Mouse (Mus musculus) megakaryocyte-erythroid progenitor cell, adult 5-6 weeks (primary cell): ENCODE data around the gene Olfr1054. TPM values are rescaled to one million over a fixed set of nuclear protein-coding genes. Genes with fewer than 3 reads are reported as not detected.
"Not testable (repeated sequence)": the region's sequence is repeated elsewhere in the genome, so short reads cannot be mapped to it uniquely, and the experiment has no call there.

ENCODE experiments used
- ATAC-seq: replicated peaks from 2 replicates; pipeline ENCODE4 v1.8.0; 2016; ENCODE audit warnings: mild to moderate bottlenecking, inconsistent platforms; ENCODE audit not compliant: severe bottlenecking, poor library complexity, low FRiP score, low TSS enrichment
- total RNA-seq, 2 experiments: library from RNA; stranded (forward) in 1 of 2; stranded (reverse) in 1 of 2; fragments of 200-1000, 215-1000 nt in 1 of 2; fragments of >200 nt in 1 of 2; fragmentation: Nextera tagmentation in 1 of 2; gene quantifications; 2 replicates each; pipeline ENCODE4 v1.2.3; 2014 to 2017

Olfr1054 gene
- not detected in 2 replicates for total RNA-seq (2014; fragmentation: Nextera tagmentation)
- not detected in 2 replicates for total RNA-seq (2017)

GRCm38 (mm10) chr2:86335333-86335732, at the start of gene Olfr1054:
Olfr1054 (minus strand) TSS chr2:86335433.
- no peak for ATAC-seq

GRCm38 (mm10) chr2:86378293-86378692, 43.1 kb upstream of the Olfr1054 start, which contains the start of gene Olfr1057:
Olfr1057 (minus strand) TSS chr2:86378393.
- no peak for ATAC-seq

- ATAC-seq, result not testable (repeated sequence)
Observed at GRCm38 (mm10) chr2:86366342-86366741, 31.1 kb upstream of the Olfr1054 start.

GRCm38 (mm10) chr2:86362369-86362768, 27.1 kb upstream of the Olfr1054 start, which contains the start of gene Olfr1056:
Olfr1056 (minus strand) TSS chr2:86362469.
- ATAC-seq, result no peak

GRCm38 (mm10) chr2:86351751-86352150, 16.5 kb upstream of the Olfr1054 start:
- ATAC-seq, result not testable (repeated sequence)

- no peak for ATAC-seq
Observed at GRCm38 (mm10) chr2:86350184-86350583, 15.0 kb upstream of the Olfr1054 start, which contains the start of gene Olfr1055. Olfr1055 (minus strand) TSS chr2:86350284.

- ATAC-seq, result no peak
Observed at GRCm38 (mm10) chr2:86315184-86315583, 20.0 kb downstream of the Olfr1054 start, which contains the start of gene Olfr1053. Olfr1053 (minus strand) TSS chr2:86315284.

GRCm38 (mm10) chr2:86292155-86292554, 43.1 kb downstream of the Olfr1054 start, which contains the start of gene Olfr1052:
Olfr1052 (plus strand) TSS chr2:86292455.
- no peak for ATAC-seq

Other genes starting within 250 kb of the Olfr1054 start
- not detected in 2 replicates for gene Olfr1037, start 248.0 kb downstream of the Olfr1054 start, total RNA-seq (2014; fragmentation: Nextera tagmentation)
- not detected in 2 replicates for gene Olfr1037, start 248.0 kb downstream of the Olfr1054 start, total RNA-seq (2017)
- gene Olfr1039, start 199.5 kb downstream of the Olfr1054 start, total RNA-seq (2014; fragmentation: Nextera tagmentation), result not detected in 2 replicates
- not detected in 2 replicates for gene Olfr1039, start 199.5 kb downstream of the Olfr1054 start, total RNA-seq (2017)
- gene Olfr1040, start 188.7 kb downstream of the Olfr1054 start, total RNA-seq (2014; fragmentation: Nextera tagmentation), result not detected in 2 replicates
- not detected in 2 replicates for gene Olfr1040, start 188.7 kb downstream of the Olfr1054 start, total RNA-seq (2017)
- gene Olfr1042, start 173.6 kb downstream of the Olfr1054 start, total RNA-seq (2014; fragmentation: Nextera tagmentation), result not detected in 2 replicates
- gene Olfr1042, start 173.6 kb downstream of the Olfr1054 start, total RNA-seq (2017), result not detected in 2 replicates
- gene Olfr1043, start 167.9 kb downstream of the Olfr1054 start, total RNA-seq (2014; fragmentation: Nextera tagmentation), result not detected in 2 replicates
- gene Olfr1043, start 167.9 kb downstream of the Olfr1054 start, total RNA-seq (2017), result not detected in 2 replicates
- gene Olfr1044, start 157.6 kb downstream of the Olfr1054 start, total RNA-seq (2014; fragmentation: Nextera tagmentation), result not detected in 2 replicates
- not detected in 2 replicates for gene Olfr1044, start 157.6 kb downstream of the Olfr1054 start, total RNA-seq (2017)
- gene Olfr52, start 149.8 kb downstream of the Olfr1054 start, total RNA-seq (2014; fragmentation: Nextera tagmentation), result not detected in 2 replicates
- not detected in 2 replicates for gene Olfr52, start 149.8 kb downstream of the Olfr1054 start, total RNA-seq (2017)
- gene Olfr1045, start 132.4 kb downstream of the Olfr1054 start, total RNA-seq (2014; fragmentation: Nextera tagmentation), result not detected in 2 replicates
- gene Olfr1045, start 132.4 kb downstream of the Olfr1054 start, total RNA-seq (2017), result not detected in 2 replicates
- not detected in 2 replicates for gene Olfr1046, start 116.1 kb downstream of the Olfr1054 start, total RNA-seq (2014; fragmentation: Nextera tagmentation)
- gene Olfr1046, start 116.1 kb downstream of the Olfr1054 start, total RNA-seq (2017), result not detected in 2 replicates
- not detected in 2 replicates for gene Olfr1047, start 104.0 kb downstream of the Olfr1054 start, total RNA-seq (2014; fragmentation: Nextera tagmentation)
- gene Olfr1047, start 104.0 kb downstream of the Olfr1054 start, total RNA-seq (2017), result not detected in 2 replicates
- not detected in 2 replicates for gene Olfr1048, start 95.1 kb downstream of the Olfr1054 start, total RNA-seq (2014; fragmentation: Nextera tagmentation)
- gene Olfr1048, start 95.1 kb downstream of the Olfr1054 start, total RNA-seq (2017), result not detected in 2 replicates
- gene Olfr1049, start 77.1 kb downstream of the Olfr1054 start, total RNA-seq (2014; fragmentation: Nextera tagmentation), result not detected in 2 replicates
- not detected in 2 replicates for gene Olfr1049, start 77.1 kb downstream of the Olfr1054 start, total RNA-seq (2017)
- gene Olfr1051, start 56.3 kb downstream of the Olfr1054 start, total RNA-seq (2014; fragmentation: Nextera tagmentation), result not detected in 2 replicates
- not detected in 2 replicates for gene Olfr1051, start 56.3 kb downstream of the Olfr1054 start, total RNA-seq (2017)
- gene Olfr1052, start 43.0 kb downstream of the Olfr1054 start, total RNA-seq (2014; fragmentation: Nextera tagmentation), result not detected in 2 replicates
- gene Olfr1052, start 43.0 kb downstream of the Olfr1054 start, total RNA-seq (2017), result not detected in 2 replicates
- not detected in 2 replicates for gene Olfr1053, start 20.1 kb downstream of the Olfr1054 start, total RNA-seq (2014; fragmentation: Nextera tagmentation)
- not detected in 2 replicates for gene Olfr1053, start 20.1 kb downstream of the Olfr1054 start, total RNA-seq (2017)
- gene Olfr1055, start 14.9 kb upstream of the Olfr1054 start, total RNA-seq (2014; fragmentation: Nextera tagmentation), result not detected in 2 replicates
- gene Olfr1055, start 14.9 kb upstream of the Olfr1054 start, total RNA-seq (2017), result not detected in 2 replicates
- not detected in 2 replicates for gene Olfr1056, start 27.0 kb upstream of the Olfr1054 start, total RNA-seq (2014; fragmentation: Nextera tagmentation)
- gene Olfr1056, start 27.0 kb upstream of the Olfr1054 start, total RNA-seq (2017), result not detected in 2 replicates
- not detected in 2 replicates for gene Olfr1057, start 43.0 kb upstream of the Olfr1054 start, total RNA-seq (2014; fragmentation: Nextera tagmentation)
- gene Olfr1057, start 43.0 kb upstream of the Olfr1054 start, total RNA-seq (2017), result not detected in 2 replicates
- not detected in 2 replicates for gene Olfr1058, start 53.1 kb upstream of the Olfr1054 start, total RNA-seq (2014; fragmentation: Nextera tagmentation)
- gene Olfr1058, start 53.1 kb upstream of the Olfr1054 start, total RNA-seq (2017), result not detected in 2 replicates
- not detected in 2 replicates for gene Olfr1061, start 78.6 kb upstream of the Olfr1054 start, total RNA-seq (2014; fragmentation: Nextera tagmentation)
- gene Olfr1061, start 78.6 kb upstream of the Olfr1054 start, total RNA-seq (2017), result not detected in 2 replicates
- gene Olfr1062, start 91.3 kb upstream of the Olfr1054 start, total RNA-seq (2014; fragmentation: Nextera tagmentation), result not detected in 2 replicates
- gene Olfr1062, start 91.3 kb upstream of the Olfr1054 start, total RNA-seq (2017), result not detected in 2 replicates
- gene Olfr1065, start 115.2 kb upstream of the Olfr1054 start, total RNA-seq (2014; fragmentation: Nextera tagmentation), result not detected in 2 replicates
- not detected in 2 replicates for gene Olfr1065, start 115.2 kb upstream of the Olfr1054 start, total RNA-seq (2017)
- gene Olfr1066, start 120.8 kb upstream of the Olfr1054 start, total RNA-seq (2014; fragmentation: Nextera tagmentation), result not detected in 2 replicates
- not detected in 2 replicates for gene Olfr1066, start 120.8 kb upstream of the Olfr1054 start, total RNA-seq (2017)
- not detected in 2 replicates for gene Olfr228, start 152.0 kb upstream of the Olfr1054 start, total RNA-seq (2014; fragmentation: Nextera tagmentation)
- gene Olfr228, start 152.0 kb upstream of the Olfr1054 start, total RNA-seq (2017), result not detected in 2 replicates
- not detected in 2 replicates for gene Olfr1076, start 173.0 kb upstream of the Olfr1054 start, total RNA-seq (2014; fragmentation: Nextera tagmentation)
- not detected in 2 replicates for gene Olfr1076, start 173.0 kb upstream of the Olfr1054 start, total RNA-seq (2017)
- gene Olfr1079, start 207.0 kb upstream of the Olfr1054 start, total RNA-seq (2014; fragmentation: Nextera tagmentation), result not detected in 2 replicates
- gene Olfr1079, start 207.0 kb upstream of the Olfr1054 start, total RNA-seq (2017), result not detected in 2 replicates
- gene Olfr1080, start 222.8 kb upstream of the Olfr1054 start, total RNA-seq (2014; fragmentation: Nextera tagmentation), result not detected in 2 replicates
- not detected in 2 replicates for gene Olfr1080, start 222.8 kb upstream of the Olfr1054 start, total RNA-seq (2017)